Mouse (Mus musculus): ENCODE measurements around the gene Prcc.
"Not testable (repeated sequence)": the region's sequence is repeated elsewhere in the genome, so short reads cannot be mapped to it uniquely, and the experiment has no call there.

The Prcc gene

DNA sequence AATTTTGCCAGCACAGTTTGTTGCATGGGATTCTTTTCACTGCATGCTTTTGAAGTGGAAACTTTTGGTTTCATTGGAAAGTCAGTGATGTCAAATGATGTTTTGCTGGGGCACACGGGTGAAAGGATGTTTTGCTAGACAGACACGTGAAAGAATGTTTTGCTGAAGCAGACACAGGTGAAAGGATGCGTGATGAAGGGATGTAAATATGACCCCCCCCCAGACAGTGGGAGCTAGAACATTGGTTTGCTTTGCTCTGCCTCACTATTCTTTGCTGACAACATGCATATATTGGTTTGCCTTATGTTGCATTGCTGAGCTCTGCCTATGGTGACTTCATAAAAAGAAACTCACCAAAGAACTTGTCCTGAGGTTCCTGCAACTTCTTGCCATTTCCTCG lies 40.4 kb downstream of the Prcc start:
- no peak for DNase-seq (ENCODE audit: low spot score)

DNA sequence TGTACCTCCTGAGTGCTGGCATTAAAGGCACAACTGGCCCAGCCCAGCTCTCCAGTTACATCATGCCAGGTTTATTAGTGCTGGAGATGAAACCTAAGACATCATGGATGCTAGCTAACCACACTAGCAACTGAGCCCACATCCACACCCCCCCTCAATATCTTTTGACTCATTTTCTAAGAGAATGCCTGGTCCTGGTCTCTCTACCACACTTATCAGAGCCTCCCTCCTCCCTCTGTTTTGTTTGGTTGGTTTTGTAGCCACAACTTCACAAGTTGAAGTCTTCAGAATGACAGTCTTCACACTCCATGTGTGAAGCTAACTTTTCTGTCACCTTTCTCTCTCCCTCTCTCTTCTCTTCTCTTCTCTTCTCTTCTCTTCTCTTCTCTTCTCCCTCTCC lies 44.5 kb downstream of the Prcc start:
- no peak for DNase-seq (ENCODE audit: low spot score)

DNA sequence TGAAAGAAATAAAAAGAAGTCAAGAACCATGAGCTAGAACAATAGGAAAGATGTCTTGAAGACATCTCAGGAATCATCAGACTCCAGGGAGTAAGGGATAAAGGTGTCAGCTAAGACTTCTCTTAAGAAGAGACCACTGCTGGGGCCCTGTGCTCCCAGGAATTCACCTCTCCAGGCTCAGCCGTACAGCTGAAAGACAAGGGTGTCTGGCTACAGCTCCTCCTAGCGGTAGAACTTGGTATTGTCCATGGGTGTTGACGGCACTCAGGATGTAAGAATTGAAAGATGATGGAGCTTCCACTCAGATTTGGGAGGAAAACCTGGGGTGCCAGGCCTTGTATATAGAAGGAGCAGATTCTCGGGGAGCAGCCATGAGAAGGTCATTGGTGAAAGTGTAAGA lies 46.8 kb downstream of the Prcc start:
- DNase-seq (ENCODE audit: low spot score), result peak; percentile 74

DNA sequence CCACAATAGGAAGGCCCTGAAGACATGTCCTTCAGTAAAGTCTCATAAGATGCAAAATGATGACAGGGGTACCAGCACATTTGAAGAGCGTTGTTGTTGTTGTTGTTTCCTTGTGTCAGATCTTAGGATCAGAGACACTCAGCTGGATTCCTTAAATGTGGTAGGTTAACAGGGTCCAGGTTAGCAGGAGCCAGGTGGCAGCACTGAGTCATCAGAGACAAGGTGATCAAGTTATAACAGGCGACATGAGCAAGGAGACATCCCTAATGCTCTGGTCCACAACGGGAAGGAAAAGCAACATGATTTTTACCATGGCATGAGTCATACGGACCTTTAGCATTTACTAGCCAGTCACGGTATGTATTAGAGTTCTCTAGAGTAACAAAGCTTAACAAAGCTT lies 51.9 kb downstream of the Prcc start:
- no peak for DNase-seq (ENCODE audit: low spot score)

DNA sequence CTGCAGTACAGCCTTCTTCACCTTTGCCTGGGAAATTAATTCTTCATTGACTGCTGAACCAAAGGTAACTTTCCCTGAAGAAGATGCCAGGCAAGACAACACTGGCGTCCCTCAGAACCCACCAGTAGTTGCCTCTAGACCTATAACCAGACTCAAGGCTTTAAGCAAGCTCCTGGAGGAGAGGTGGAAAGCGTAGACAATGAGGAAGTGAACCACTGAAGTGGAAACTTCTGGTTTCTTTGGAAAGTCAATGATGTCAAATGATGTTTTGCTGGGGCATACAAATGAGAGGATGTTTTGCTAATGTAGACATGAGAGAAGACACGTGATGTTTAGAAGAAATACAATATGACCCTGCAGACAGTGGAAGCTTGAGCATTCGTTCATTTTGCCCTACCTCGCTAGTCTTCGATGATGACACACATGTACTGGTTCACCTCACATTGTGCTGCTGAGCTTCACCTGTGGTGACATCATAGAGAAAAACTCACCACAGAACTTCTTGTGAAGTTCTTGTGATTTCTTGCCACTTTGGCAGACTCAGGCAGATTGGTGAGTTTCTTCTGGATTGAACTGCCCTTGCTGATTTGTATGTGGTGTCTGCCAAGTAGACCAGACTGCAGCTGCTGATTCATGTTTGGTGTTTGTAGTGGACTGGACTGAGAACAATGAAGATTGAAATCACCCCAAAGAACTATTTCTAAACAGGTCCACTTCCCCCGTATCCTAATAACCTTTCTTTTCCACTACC lies 53.1 kb downstream of the Prcc start:
- DNase-seq (ENCODE audit: low spot score), result no peak

DNA sequence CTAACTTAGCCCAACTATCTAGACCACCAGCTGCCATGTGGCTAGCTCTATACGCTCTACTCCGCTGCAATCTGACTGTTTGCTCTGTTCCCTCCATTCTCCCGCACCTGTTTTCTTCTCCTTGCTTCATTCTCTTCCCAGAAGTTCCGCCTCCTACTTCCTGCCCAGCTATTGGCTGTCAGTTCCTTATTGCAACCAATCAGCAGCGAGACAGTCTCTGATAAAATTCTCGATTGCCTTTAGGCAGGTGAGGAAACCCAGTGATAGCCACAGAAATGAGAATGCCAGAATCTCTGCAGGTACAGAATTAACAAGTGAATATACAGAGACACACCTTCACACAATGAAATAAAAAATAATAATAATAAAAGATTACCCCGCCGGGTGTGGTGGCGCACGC lies 56.4 kb downstream of the Prcc start:
- DNase-seq (ENCODE audit: low spot score), result no peak

DNA sequence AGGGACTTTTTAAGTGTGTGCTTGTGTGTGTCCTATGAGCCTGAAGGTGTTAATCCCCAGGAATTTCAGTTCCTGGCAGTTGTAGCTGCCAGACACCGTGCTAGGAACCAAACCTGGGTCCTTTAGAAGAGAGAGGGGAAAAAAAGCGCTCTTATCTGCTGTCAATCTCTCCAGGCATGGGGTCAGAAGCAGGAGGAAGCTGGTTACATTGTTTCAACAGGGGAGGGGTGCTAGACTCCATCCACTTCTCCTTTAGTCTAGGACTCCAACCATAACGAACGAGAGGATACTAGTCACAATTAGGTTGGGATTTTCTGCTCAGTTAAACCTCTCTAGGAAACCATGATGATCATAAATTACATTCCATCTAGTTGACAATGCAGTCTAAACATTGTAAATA lies 57.0 kb downstream of the Prcc start:
- no peak for DNase-seq (ENCODE audit: low spot score)

DNA sequence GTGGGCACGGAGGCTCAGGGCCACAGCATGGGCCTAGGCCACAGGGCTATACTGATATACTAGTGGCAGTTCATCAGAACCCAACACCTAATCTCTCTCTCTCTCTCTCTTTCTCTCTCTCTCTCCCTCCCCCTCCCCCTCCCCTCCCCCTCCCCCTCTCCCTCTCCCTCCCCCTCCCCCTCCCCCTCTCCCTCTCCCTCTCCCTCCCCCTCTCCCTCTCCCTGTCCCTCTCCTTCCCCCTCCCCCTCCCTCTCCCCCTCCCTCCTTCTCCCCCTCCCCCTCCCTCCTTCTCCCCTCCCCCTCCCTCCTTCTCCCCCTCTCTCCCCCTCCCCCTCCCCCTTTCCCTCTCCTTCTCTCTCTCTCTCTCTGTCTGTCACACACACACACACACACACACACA lies 61.2 kb downstream of the Prcc start, which contains the start of gene Pear1:
Gene Pear1 (minus strand): TSS at position 101 of the 400 bp plus-strand sequence.
- not testable (repeated sequence) for DNase-seq (ENCODE audit: low spot score)

DNA sequence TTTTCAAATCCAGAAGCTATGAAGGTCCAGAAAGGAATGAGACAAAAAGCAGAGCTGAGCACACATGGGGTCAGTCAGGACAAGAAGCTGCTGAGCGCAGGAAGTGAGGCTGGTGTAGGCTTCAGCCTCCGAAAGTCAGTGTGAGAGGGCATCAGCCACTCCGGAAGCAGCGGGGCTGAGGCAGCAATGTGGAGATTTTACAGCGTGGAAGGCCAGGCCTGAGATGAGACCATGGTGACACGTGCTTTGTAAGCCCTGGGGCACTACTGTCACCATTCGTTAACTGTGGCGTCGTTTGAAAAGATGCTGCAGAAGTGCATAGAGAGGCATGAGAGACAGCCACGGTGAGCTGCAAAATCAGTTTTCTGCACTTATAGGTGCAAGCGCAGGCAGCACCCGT lies 67.2 kb downstream of the Prcc start:
- no peak for DNase-seq (ENCODE audit: low spot score)

DNA sequence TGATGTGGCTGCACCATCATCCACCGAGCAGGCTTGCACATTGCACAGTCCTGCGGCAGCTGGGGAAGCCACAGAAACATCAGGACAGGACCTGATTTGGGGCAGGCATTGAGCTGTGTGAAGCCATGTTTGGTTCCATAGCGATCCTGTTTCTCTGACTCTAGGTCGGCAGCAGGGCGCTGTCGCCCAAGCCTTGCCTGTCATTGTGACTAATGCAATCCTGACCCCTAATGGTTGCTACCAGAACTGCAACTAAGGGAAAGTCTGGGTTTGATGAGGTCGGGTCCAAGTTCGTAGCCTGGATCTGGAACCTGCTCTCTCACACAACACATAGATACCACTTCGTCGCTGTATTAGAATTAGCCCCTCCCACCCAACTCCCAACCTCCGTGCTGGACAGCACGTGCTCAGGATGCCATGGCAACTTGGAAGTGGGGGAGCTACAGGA lies 68.7 kb downstream of the Prcc start:
- peak; percentile 64 for DNase-seq (ENCODE audit: low spot score)

DNA sequence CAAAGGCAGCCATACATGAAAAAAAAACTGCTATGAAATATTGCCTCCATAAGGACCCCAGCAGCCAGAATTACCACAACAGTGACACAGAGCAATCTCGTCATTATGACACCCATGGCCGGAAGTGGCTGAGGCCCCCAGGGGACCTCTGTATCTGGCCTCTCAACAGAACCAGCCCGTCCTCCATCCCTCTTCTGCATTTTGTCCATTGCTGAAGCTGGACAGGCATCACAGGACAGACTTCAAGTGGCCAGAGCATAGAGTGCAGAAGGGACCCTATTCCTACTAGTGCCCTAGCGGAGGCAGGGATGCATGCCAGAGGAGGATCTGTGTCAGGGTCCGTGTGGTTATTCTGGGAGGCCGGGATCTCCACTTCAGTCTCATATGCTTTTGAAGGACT lies 69.2 kb downstream of the Prcc start:
- no peak for DNase-seq (ENCODE audit: low spot score)

DNA sequence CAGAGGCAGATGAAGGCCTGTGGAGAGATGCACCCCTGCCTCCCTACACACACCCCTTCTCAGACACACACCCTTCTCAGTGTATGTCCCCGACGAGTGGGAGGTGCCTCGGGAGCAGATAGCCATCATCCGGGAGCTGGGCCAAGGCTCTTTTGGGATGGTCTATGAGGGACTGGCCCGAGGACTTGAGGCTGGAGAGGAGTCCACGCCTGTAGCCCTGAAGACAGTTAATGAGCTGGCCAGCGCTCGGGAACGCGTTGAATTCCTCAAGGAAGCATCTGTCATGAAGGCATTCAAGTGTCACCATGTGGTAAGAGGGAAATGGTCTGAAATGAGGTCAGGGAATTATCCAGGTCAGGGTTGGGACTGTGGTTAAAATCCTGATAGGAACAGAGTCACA lies 72.5 kb downstream of the Prcc start:
- no peak for DNase-seq (ENCODE audit: low spot score)

DNA sequence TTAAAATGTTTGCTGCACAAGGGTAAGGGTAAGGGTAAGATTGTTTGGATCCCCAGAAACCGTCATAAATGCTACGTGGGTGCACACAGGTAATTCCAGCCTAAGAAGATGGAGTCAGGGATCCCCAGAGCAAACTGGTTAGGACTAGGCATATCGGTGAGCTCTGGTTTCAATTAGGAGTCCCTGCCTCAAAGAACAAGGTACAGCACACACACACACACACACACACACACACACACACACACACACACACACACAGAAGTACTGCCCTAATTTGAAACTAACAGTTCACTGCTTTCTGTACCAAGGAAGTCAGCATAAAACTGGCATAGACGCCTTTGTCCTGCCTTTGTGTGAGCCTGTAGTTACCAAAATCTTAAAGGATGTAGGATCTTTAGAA lies 73.0 kb downstream of the Prcc start:
- DNase-seq (ENCODE audit: low spot score), result no peak

DNA sequence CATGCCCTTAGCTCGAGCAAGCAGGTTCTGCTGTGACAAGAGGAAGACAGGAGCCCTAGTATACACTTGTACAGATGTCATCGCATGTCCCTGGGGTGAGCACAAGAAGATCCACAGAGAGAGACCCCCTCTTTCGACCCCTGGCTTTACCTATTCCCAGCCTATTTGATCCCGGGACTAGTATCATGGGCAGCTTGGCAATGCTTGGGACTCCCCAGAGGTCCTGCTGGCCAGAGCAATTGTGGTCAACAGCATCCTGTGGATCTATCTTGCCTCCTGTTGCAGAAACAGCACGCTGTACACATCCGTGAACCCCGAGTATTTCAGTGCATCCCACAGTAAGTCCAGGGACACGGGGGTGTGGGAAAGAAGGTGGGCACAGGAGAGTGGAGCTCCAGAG lies 74.1 kb downstream of the Prcc start:
- no peak for DNase-seq (ENCODE audit: low spot score)

DNA sequence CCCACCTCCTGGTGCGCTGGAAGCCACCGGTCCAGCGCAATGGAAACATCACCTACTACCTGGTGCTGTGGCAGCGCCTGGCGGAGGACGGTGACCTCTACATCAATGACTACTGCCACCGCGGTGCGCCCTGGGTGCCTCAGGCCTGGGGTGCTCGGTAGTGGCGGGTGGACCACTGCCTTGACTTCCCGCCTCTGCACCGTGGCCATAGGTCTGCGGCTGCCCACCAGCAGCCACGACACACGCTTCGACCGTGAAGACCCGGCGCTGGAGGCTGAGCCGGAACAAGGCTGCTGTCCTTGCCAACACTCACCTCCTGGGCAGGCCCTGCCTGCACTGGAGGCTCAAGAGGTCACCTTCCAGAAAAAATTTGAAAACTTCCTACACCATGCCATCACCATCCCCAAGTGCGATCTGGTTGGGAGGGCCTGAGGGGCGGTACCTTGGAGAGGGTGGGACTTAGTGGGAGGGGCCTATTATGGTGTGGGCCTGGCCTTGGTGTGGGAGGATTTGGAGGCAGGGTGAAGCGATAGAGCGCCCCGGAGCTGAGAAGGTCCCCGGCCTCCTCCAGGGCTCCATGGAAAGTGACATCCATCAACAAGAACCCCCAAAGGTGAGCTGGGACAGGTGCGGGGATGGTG lies 76.0 kb downstream of the Prcc start:
- no peak for DNase-seq (ENCODE audit: low spot score)

All from lung, postnatal 25 days (tissue).